Mouse (Mus musculus) thymus, adult 2 months (tissue): Measurements from ENCODE around the gene Ppm1l.

Source experiments
- CTCF ChIP-seq: fragments of 200-500 bp; IDR thresholded peaks from 2 replicates; pipeline ENCODE4 v1.5.1; 2012; ENCODE audit warnings: mild to moderate bottlenecking, control low read depth, low read length, moderate library complexity, borderline replicate concordance; ENCODE audit not compliant: control insufficient read depth, poor library complexity, insufficient read depth; ENCODE audit errors: extremely low read depth
- POLR2A ChIP-seq: fragments of 200-500 bp; IDR thresholded peaks from 2 replicates; pipeline ENCODE4 v1.6.1; 2012; ENCODE audit warnings: mild to moderate bottlenecking, low read length, control low read depth, moderate library complexity; ENCODE audit not compliant: control insufficient read depth, poor library complexity, insufficient read depth; ENCODE audit errors: extremely low read depth

DNA sequence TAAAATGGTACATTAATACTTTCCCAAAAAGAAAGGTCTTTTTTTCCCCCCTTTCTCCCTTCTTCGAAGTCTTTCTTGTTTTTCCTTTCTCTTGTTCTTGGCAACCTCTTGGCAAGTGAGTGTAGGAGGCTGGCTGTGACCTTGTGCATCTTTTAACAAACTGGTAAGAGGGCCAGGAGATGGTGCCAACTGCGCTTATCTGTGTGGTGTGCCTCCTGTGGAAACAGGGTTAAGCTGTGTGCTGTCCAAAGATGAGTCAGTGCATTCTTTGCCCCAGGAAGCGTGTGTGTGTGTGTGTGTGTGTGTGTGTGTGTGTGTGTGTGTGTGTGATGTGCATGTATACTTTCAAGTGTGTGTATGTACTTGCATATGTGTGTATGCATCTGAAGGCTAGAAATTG, 7.3 kb downstream of the Ppm1l start:
- TF ChIP-seq CTCF (no peak), POLR2A (no peak)
